Mouse (Mus musculus): ENCODE data around the gene Klb.

DNA sequence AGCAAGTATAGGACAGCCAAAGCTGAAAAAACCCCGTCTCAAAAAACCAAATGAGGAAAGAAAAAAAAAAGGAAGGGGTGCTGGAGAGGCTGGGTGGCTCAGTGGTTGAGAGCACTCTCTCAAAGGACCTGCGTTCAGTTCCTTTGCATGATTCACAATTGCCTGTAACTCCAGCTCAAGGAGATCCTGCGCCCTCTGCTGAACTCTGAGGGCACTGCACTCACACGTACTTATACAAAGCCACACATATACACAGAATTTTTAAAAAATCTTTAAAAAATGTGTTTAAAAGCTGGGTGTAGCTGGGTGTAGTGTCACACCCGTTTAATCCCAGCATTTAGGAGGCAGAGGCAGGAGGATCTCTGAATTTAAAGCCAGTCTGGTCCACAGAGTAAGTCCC lies 6.9 kb downstream of the Klb start:
- TF ChIP-seq CTCF (IDR thresholded peaks at IDR 0.05; ENCODE audit: borderline replicate concordance, insufficient read depth, low read length) = no peak
- no peak for TF ChIP-seq POLR2A (IDR thresholded peaks at IDR 0.05; ENCODE audit: low read depth, low read length)
